ENCODE assay signal across 11 mouse cellular contexts in the genomic region with DNA sequence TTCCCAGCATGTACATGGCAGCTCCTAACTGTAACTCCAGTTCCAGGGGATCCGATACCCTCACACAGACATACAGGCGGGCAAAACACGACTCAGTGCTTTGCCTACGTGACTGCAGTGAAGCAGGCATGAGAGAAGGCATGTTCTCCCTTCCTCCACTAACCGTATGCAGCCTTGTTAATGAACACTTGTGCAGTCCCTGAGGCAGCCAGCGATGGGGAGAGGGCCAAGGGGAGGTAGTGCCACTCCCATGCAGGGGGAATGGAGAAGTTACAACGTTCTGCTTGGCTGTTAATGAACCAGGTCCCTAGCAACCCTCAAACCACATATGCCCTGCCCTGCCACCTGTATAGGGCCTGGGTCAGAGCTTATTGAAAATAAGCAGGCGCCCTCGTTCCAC. TPM values are rescaled to one million over a fixed set of nuclear protein-coding genes. Genes with fewer than 3 reads are reported as not detected.
DNase-seq lines count a peak whose midpoint lies in the region; ATAC-seq and TF ChIP-seq lines count a peak whose summit lies in the region.
"Had no signal": no experiment of that assay in that cellular context is flagged by ENCODE, and none has a peak within 500 bp of the region (broad histone marks: within the 10 kb centered on the region; RNA-seq: fewer than 3 reads in every experiment).

No protein-coding gene starts in this region.

- TF ChIP-seq CTCF in midbrain, postnatal 0 days (IDR thresholded peaks at IDR 0.05), result no peak

- H3K4me1 ChIP-seq in lung, embryonic 15.5 days, result peaks cover 51% of the 10 kb centered on the region
- H3K4me1 ChIP-seq in embryonic facial prominence, embryonic 15.5 days, result peaks cover 51% of the 10 kb centered on the region
- H3K4me1 ChIP-seq in hindbrain, embryonic 14.5 days (replicated peaks; ENCODE audit: control insufficient read depth, insufficient read depth, low read length), result peaks cover 42% of the 10 kb centered on the region
- peaks cover 15% of the 10 kb centered on the region for H3K4me1 ChIP-seq in midbrain, postnatal 0 days (ENCODE audit: insufficient read depth, low read length)

- no peaks in the 10 kb centered on the region for H3K36me3 ChIP-seq in lung, embryonic 15.5 days
- H3K36me3 ChIP-seq in embryonic facial prominence, embryonic 15.5 days, result no peaks in the 10 kb centered on the region
- no peaks in the 10 kb centered on the region for H3K36me3 ChIP-seq in hindbrain, embryonic 14.5 days (replicated peaks; ENCODE audit: control insufficient read depth, insufficient read depth)
- no peaks in the 10 kb centered on the region for H3K36me3 ChIP-seq in midbrain, postnatal 0 days (ENCODE audit: insufficient read depth, low read length)
- H3K36me3 ChIP-seq: G1E had no signal

- 47% methylated on average over 9 of the region's 9 CpGs for WGBS in lung, embryonic 15.5 days
- 26% methylated on average over 9 of the region's 9 CpGs for WGBS in embryonic facial prominence, embryonic 15.5 days
- 46% methylated on average over 9 of the region's 9 CpGs for WGBS in hindbrain, embryonic 14.5 days
- WGBS in midbrain, postnatal 0 days, result 47% methylated on average over 9 of the region's 9 CpGs

- no peak for DNase-seq in lung, postnatal 10 days
- no peak for DNase-seq in hindbrain, embryonic 14.5 days (ENCODE audit: low spot score)
- DNase-seq in midbrain, postnatal 0 days (ENCODE audit: low spot score), result no peak
- DNase-seq in urinary bladder, postnatal 10 days (ENCODE audit: low spot score), result no peak
- no peak for DNase-seq in Muller cell, postnatal 12 days (ENCODE audit: inconsistent ontology term)
- DNase-seq in left cerebral cortex, adult 11 months (ENCODE audit: low spot score), result no peak

- H3K4me2 ChIP-seq in lung, embryonic 15.5 days, result peak overlapping the region; percentile 11; the same call in 1 of the 2 replicates
- H3K4me2 ChIP-seq in embryonic facial prominence, embryonic 15.5 days (replicated peaks), result peak overlapping the region; percentile 84
- peak overlapping the region; percentile 94 for H3K4me2 ChIP-seq in hindbrain, embryonic 14.5 days (replicated peaks)
- H3K4me2 ChIP-seq in midbrain, postnatal 0 days (ENCODE audit: low read depth, low read length, poor library complexity, severe bottlenecking), result peak overlapping the region; percentile 23

- no peak overlapping the region for H3K9ac ChIP-seq in lung, embryonic 15.5 days
- no peak overlapping the region for H3K9ac ChIP-seq in embryonic facial prominence, embryonic 15.5 days
- no peak overlapping the region for H3K9ac ChIP-seq in hindbrain, embryonic 14.5 days
- H3K9ac ChIP-seq in midbrain, postnatal 0 days (replicated peaks; ENCODE audit: low read length, poor library complexity, severe bottlenecking), result peak overlapping the region; percentile 19; the same call in 1 of the 2 replicates

- H3K4me3 ChIP-seq in lung, embryonic 15.5 days, result no peak overlapping the region
- H3K4me3 ChIP-seq in embryonic facial prominence, embryonic 15.5 days (replicated peaks), result peak overlapping the region; percentile 25
- H3K4me3 ChIP-seq in hindbrain, embryonic 14.5 days (replicated peaks; ENCODE audit: low read length), result no peak overlapping the region
- no peak overlapping the region for H3K4me3 ChIP-seq in midbrain, postnatal 0 days (ENCODE audit: low read depth, low read length)

- no peak for ATAC-seq in lung, embryonic 15.5 days (ENCODE audit: borderline replicate concordance, extremely low read depth, low FRiP score, low TSS enrichment)
- ATAC-seq in embryonic facial prominence, embryonic 15.5 days (ENCODE audit: insufficient number of reproducible peaks, low FRiP score, low TSS enrichment, low read depth), result peak; percentile 35
- no peak for ATAC-seq in hindbrain, embryonic 14.5 days (ENCODE audit: low FRiP score)
- no peak for ATAC-seq in midbrain, postnatal 0 days (ENCODE audit: low FRiP score)

- no peaks in the 10 kb centered on the region for H3K9me3 ChIP-seq in lung, embryonic 15.5 days
- H3K9me3 ChIP-seq in embryonic facial prominence, embryonic 15.5 days (replicated peaks), result no peaks in the 10 kb centered on the region
- no peaks in the 10 kb centered on the region for H3K9me3 ChIP-seq in hindbrain, embryonic 14.5 days (ENCODE audit: control insufficient read depth, low read length)
- H3K9me3 ChIP-seq in midbrain, postnatal 0 days (ENCODE audit: low read length), result no peaks in the 10 kb centered on the region
- H3K9me3 ChIP-seq: G1E had no signal

- H3K27me3 ChIP-seq in lung, embryonic 15.5 days, result no peaks in the 10 kb centered on the region
- no peaks in the 10 kb centered on the region for H3K27me3 ChIP-seq in embryonic facial prominence, embryonic 15.5 days
- H3K27me3 ChIP-seq in hindbrain, embryonic 14.5 days (ENCODE audit: control insufficient read depth, insufficient read depth, low read length), result no peaks in the 10 kb centered on the region
- no peaks in the 10 kb centered on the region for H3K27me3 ChIP-seq in midbrain, postnatal 0 days (ENCODE audit: insufficient read depth, low read length)

- no peak overlapping the region for H3K27ac ChIP-seq in lung, embryonic 15.5 days
- H3K27ac ChIP-seq in embryonic facial prominence, embryonic 15.5 days (replicated peaks), result peak overlapping the region; percentile 80
- peak overlapping the region; percentile 100 for H3K27ac ChIP-seq in hindbrain, embryonic 14.5 days
- H3K27ac ChIP-seq in midbrain, postnatal 0 days (ENCODE audit: low read depth, low read length), result 0 out of 2 replicates have a peak overlapping the region, but pooled peaks have one; percentile 18

RNA-seq across cellular contexts. Expression of a gene that starts 6.0 kb away (rescaled TPM):
- polyA plus RNA-seq in lung, embryonic 15.5 days (2015; fragmentation: Nextera tagmentation; extraction: Ambion mirVana), result 0.21 and 0.40 TPM in 2 replicates
- polyA plus RNA-seq in embryonic facial prominence, embryonic 15.5 days (2015; fragmentation: Nextera tagmentation; extraction: Ambion mirVana), result 0.61 and 0.62 TPM in 2 replicates
- 0.33 and 0.41 TPM in 2 replicates for polyA plus RNA-seq in hindbrain, embryonic 14.5 days (2014; fragmentation: Nextera tagmentation; extraction: Ambion mirVana)
- total RNA-seq in midbrain, postnatal 0 days (2014; rRNA removed), result 0.38 and 0.93 TPM in 2 replicates
- polyA plus RNA-seq in midbrain, postnatal 0 days (2015; fragmentation: Nextera tagmentation; extraction: Ambion mirVana), result 0.32 and 0.37 TPM in 2 replicates
- total RNA-seq: adrenal gland, adult 2 months; G1E; hematopoietic stem cell, adult 5-6 weeks had no signal
- polyA plus RNA-seq: G1E had no signal

RNA-seq across cellular contexts. Expression of a gene that starts 35.9 kb away (rescaled TPM):
- polyA plus RNA-seq in lung, embryonic 15.5 days (2015; fragmentation: Nextera tagmentation; extraction: Ambion mirVana), result 18.8 and 20.2 TPM in 2 replicates
- 14.3 and 15.6 TPM in 2 replicates for polyA plus RNA-seq in embryonic facial prominence, embryonic 15.5 days (2015; fragmentation: Nextera tagmentation; extraction: Ambion mirVana)
- polyA plus RNA-seq in hindbrain, embryonic 14.5 days (2014; fragmentation: Nextera tagmentation; extraction: Ambion mirVana), result 8.2 and 8.8 TPM in 2 replicates
- 7.6 and 8.6 TPM in 2 replicates for total RNA-seq in midbrain, postnatal 0 days (2014; rRNA removed)
- 2.4 and 3.6 TPM in 2 replicates for polyA plus RNA-seq in midbrain, postnatal 0 days (2015; fragmentation: Nextera tagmentation; extraction: Ambion mirVana)

RNA-seq across cellular contexts. Expression of a gene that starts 35.9 kb away (rescaled TPM):
- polyA plus RNA-seq in lung, embryonic 15.5 days (2015; fragmentation: Nextera tagmentation; extraction: Ambion mirVana), result 10.4 and 12.0 TPM in 2 replicates
- polyA plus RNA-seq in embryonic facial prominence, embryonic 15.5 days (2015; fragmentation: Nextera tagmentation; extraction: Ambion mirVana), result 14.4 and 15.3 TPM in 2 replicates
- polyA plus RNA-seq in hindbrain, embryonic 14.5 days (2014; fragmentation: Nextera tagmentation; extraction: Ambion mirVana), result 30.5 and 38.9 TPM in 2 replicates
- total RNA-seq in midbrain, postnatal 0 days (2014; rRNA removed), result 15.3 and 33.0 TPM in 2 replicates
- polyA plus RNA-seq in midbrain, postnatal 0 days (2015; fragmentation: Nextera tagmentation; extraction: Ambion mirVana), result 44.4 and 44.6 TPM in 2 replicates

Comparison
In these comparisons a context has a peak if more than half of its experiments do, and no peak if none do; other contexts are left out.
1. H3K4me2 ChIP-seq: peak in every context shown above with its lines; median percentile 94 in hindbrain, embryonic 14.5 days; 84 in embryonic facial prominence, embryonic 15.5 days; 23 in midbrain, postnatal 0 days; 11 in lung, embryonic 15.5 days.